Comparison of ENCODE assay signal across 10 mouse cellular contexts in the genomic region with DNA sequence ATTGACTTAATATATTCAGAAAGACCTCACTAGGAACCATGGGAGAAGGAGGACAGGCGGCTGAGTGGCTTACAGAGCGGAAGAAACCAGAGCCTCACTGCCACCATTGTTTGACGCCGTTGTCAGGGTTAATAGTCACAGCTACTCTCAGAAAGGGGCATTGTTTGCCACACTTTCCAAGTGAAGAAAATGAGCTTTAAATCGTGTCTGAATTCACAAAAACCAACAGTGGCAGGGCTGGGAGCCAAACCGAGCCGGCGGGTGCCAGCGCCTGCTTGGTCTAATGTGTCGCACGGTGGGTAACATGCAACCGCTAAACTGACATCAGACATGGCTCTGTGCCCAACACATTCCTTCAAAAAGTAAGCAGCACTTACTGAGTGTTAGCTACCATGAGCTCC.
DNase-seq lines count a peak whose midpoint lies in the region; ATAC-seq and TF ChIP-seq lines count a peak whose summit lies in the region.
"Had no signal": no experiment of that assay in that cellular context is flagged by ENCODE, and none has a peak within 500 bp of the region (broad histone marks: within the 10 kb centered on the region; RNA-seq: fewer than 3 reads in every experiment).

No protein-coding gene starts in this region.

- H3K4me1 ChIP-seq in lung, embryonic 15.5 days = peaks cover 8% of the 10 kb centered on the region; the same call in 1 of the 2 replicates
- H3K4me1 ChIP-seq in heart, adult 2 months (ENCODE audit: control insufficient read depth, insufficient read depth, low read length) = no peaks in the 10 kb centered on the region

- no peak for TF ChIP-seq POLR2A in brain, embryonic 14.5 days (IDR thresholded peaks at IDR 0.05; ENCODE audit: borderline replicate concordance, extremely low read depth, insufficient read depth, insufficient read length, poor library complexity, severe bottlenecking)
- TF ChIP-seq POLR2A in heart, adult 2 months (IDR thresholded peaks at IDR 0.05; ENCODE audit: insufficient read depth, low read depth, low read length) = no peak

- 40% methylated on average over 12 of the region's 12 CpGs for WGBS in lung, embryonic 15.5 days
- 70% methylated on average over 12 of the region's 12 CpGs for WGBS in heart, adult 2 months

- intact Hi-C loops in left cerebral cortex, postnatal 25 days (cut with DNase I) = no loop called here
- intact Hi-C loops in heart, adult 2 months (cut with DNase I) = no loop called here

- H3K9ac ChIP-seq in lung, embryonic 15.5 days = no peak overlapping the region
- no peak overlapping the region for H3K9ac ChIP-seq in heart, adult 2 months (ENCODE audit: low read depth, low read length)

- no peaks in the 10 kb centered on the region for H3K79me2 ChIP-seq in heart, adult 2 months (replicated peaks; ENCODE audit: control insufficient read depth, insufficient read depth, low read length)

- H3K4me3 ChIP-seq in lung, embryonic 15.5 days = no peak overlapping the region
- H3K4me3 ChIP-seq in heart, adult 2 months = no peak overlapping the region
- H3K4me3 ChIP-seq: left cerebral cortex, adult 2 months had no signal

- TF ChIP-seq CTCF in brain, embryonic 14.5 days (IDR thresholded peaks at IDR 0.05; ENCODE audit: borderline replicate concordance, extremely low read depth, insufficient read depth, insufficient read length) = no peak
- TF ChIP-seq CTCF in heart, adult 2 months (IDR thresholded peaks at IDR 0.05) = no peak

- no peaks in the 10 kb centered on the region; the same call in 1 of the 2 replicates for H3K27me3 ChIP-seq in lung, embryonic 15.5 days
- H3K27me3 ChIP-seq in heart, adult 2 months (ENCODE audit: control insufficient read depth, insufficient read depth, low read length) = peaks cover 2% of the 10 kb centered on the region; the same call in 1 of the 2 replicates

- no peaks in the 10 kb centered on the region for H3K36me3 ChIP-seq in lung, embryonic 15.5 days
- no peaks in the 10 kb centered on the region for H3K36me3 ChIP-seq in heart, adult 2 months (ENCODE audit: control insufficient read depth, insufficient read depth, low read length)

- ATAC-seq in lung, embryonic 15.5 days (ENCODE audit: borderline replicate concordance, extremely low read depth, low FRiP score, low TSS enrichment) = peak; percentile 27; the same call in 1 of the 2 replicates

- peak; percentile 13 to 19 for DNase-seq in left cerebral cortex, postnatal 25 days (ENCODE audit: low spot score in 2 of 2)
- no peak for DNase-seq in left cerebral cortex, adult 8-10 months (ENCODE audit: low spot score in 2 of 2)
- DNase-seq in 3134 (ENCODE audit: extremely low read depth, insufficient read length, low spot score) (peak; percentile 83), MN1 (ENCODE audit: low spot score) (no peak)
- DNase-seq in brain, embryonic 14.5 days (ENCODE audit: low read depth) = peak; percentile 91
- DNase-seq in heart, adult 2 months = no peak
- DNase-seq: adrenal gland, postnatal 36 days; thymus, adult 18-20 months had no signal

- no peaks in the 10 kb centered on the region for H3K9me3 ChIP-seq in lung, embryonic 15.5 days

- no peak overlapping the region for H3K4me2 ChIP-seq in lung, embryonic 15.5 days

- TF ChIP-seq EP300 in heart, adult 2 months (IDR thresholded peaks at IDR 0.05; ENCODE audit: insufficient read depth, low read depth, low read length) = no peak

- H3K27ac ChIP-seq in lung, embryonic 15.5 days = 0 out of 2 replicates have a peak overlapping the region, but pooled peaks have one; percentile 5
- H3K27ac ChIP-seq in heart, adult 2 months = no peak overlapping the region
- H3K27ac ChIP-seq: left cerebral cortex, adult 2 months had no signal

Comparison
In these comparisons a context has a peak if more than half of its experiments do, and no peak if none do; other contexts are left out.
1. DNase-seq: peak in left cerebral cortex, postnatal 25 days (2 of 2), 3134 (single experiment) and brain, embryonic 14.5 days (single experiment); none in left cerebral cortex, adult 8-10 months (0 of 2), MN1 (single experiment) and heart, adult 2 months (0 of 2).